Mouse (Mus musculus) urinary bladder, adult 2 months (tissue): ENCODE data around the gene Serpina12. TPM values are rescaled to one million over a fixed set of nuclear protein-coding genes. Genes with fewer than 3 reads are reported as not detected.

Experiments used
- DNase-seq: peaks from one replicate; pipeline ENCODE4 v3.0.0; 2022; ENCODE audit warnings: low spot score
- polyA plus RNA-seq: library from polyadenylated mRNA; depleted of rRNA; stranded (reverse); fragments of >200 nt; gene quantifications from 2 replicates; pipeline ENCODE4 v1.2.3, GENCODE M21; 2012; rRNA removed

Serpina12 gene
- polyA plus RNA-seq, 1 experiment: not detected

GRCm38 (mm10) chr12:104004689-104005088 is 39.6 kb downstream of the Serpina12 start:
- no peak for DNase-seq

GRCm38 (mm10) chr12:104003238-104003612 is 41.0 kb downstream of the Serpina12 start:
- no peak for DNase-seq

GRCm38 (mm10) chr12:104002569-104003237 is 41.5 kb downstream of the Serpina12 start:
- DNase-seq: peak; percentile 36

- DNase-seq: no peak
These were observed 43.6 kb downstream of the Serpina12 start for GRCm38 (mm10) chr12:104000594-104000993.

- DNase-seq: no peak
These were observed 44.6 kb downstream of the Serpina12 start for GRCm38 (mm10) chr12:103999611-104000010.

GRCm38 (mm10) chr12:103996513-103996912 is 47.7 kb downstream of the Serpina12 start:
- DNase-seq: no peak

GRCm38 (mm10) chr12:103995292-103996072 is 48.8 kb downstream of the Serpina12 start:
- DNase-seq: peak; percentile 35

- DNase-seq: no peak
These were observed 51.3 kb downstream of the Serpina12 start for GRCm38 (mm10) chr12:103992945-103993344.

GRCm38 (mm10) chr12:103989857-103990256 is 54.4 kb downstream of the Serpina12 start, which contains the start of gene Serpina11:
TSS of gene Serpina11 (minus strand) at chr12:103989957.
- no peak for DNase-seq

- DNase-seq: no peak
These were observed 54.8 kb downstream of the Serpina12 start for GRCm38 (mm10) chr12:103989514-103989767.

GRCm38 (mm10) chr12:103988754-103989513 is 55.3 kb downstream of the Serpina12 start:
- no peak for DNase-seq

GRCm38 (mm10) chr12:103985868-103986267 is 58.4 kb downstream of the Serpina12 start:
- no peak for DNase-seq

GRCm38 (mm10) chr12:103984935-103985334 is 59.3 kb downstream of the Serpina12 start:
- DNase-seq: no peak

GRCm38 (mm10) chr12:103981646-103982360 is 62.4 kb downstream of the Serpina12 start:
- no peak for DNase-seq

Other genes starting within 250 kb of the Serpina12 start
- 0.18 TPM in 1 of 2 replicates, not detected in the other for gene Serpina1b, start 214.1 kb downstream of the Serpina12 start, polyA plus RNA-seq
- 0.28 TPM in 1 of 2 replicates, not detected in the other for gene Serpina1a, start 180.9 kb downstream of the Serpina12 start, polyA plus RNA-seq
- gene Serpina1c, start 139.6 kb downstream of the Serpina12 start, polyA plus RNA-seq: 0.07 TPM in 1 of 2 replicates, not detected in the other
- gene Serpina1e, start 85.5 kb downstream of the Serpina12 start, polyA plus RNA-seq: 0.06 and 0.43 TPM in 2 replicates
- not detected in 2 replicates for gene Serpina11, start 54.5 kb downstream of the Serpina12 start, polyA plus RNA-seq
- 0.01 TPM in 1 of 2 replicates, not detected in the other for gene Serpina9, start 30.7 kb downstream of the Serpina12 start, polyA plus RNA-seq
- not detected in 2 replicates for gene Serpina5, start 56.7 kb upstream of the Serpina12 start, polyA plus RNA-seq
- not detected in 2 replicates for gene Serpina3a, start 68.3 kb upstream of the Serpina12 start, polyA plus RNA-seq
- gene Serpina3b, start 83.6 kb upstream of the Serpina12 start, polyA plus RNA-seq: 0.84 and 1.7 TPM in 2 replicates
- gene Serpina3c, start 109.4 kb upstream of the Serpina12 start, polyA plus RNA-seq: 4.5 and 5.4 TPM in 2 replicates
- gene Serpina3f, start 170.1 kb upstream of the Serpina12 start, polyA plus RNA-seq: 0.43 and 1.2 TPM in 2 replicates
- 12.6 and 18.0 TPM in 2 replicates for gene Serpina3g, start 191.8 kb upstream of the Serpina12 start, polyA plus RNA-seq
- gene Serpina3i, start 218.7 kb upstream of the Serpina12 start, polyA plus RNA-seq: 0.36 and 0.38 TPM in 2 replicates